Mouse (Mus musculus) adrenal gland, postnatal 10 days (tissue): ENCODE data around the gene Rogdi. TPM values are rescaled to one million over a fixed set of nuclear protein-coding genes. Genes with fewer than 3 reads are reported as not detected.

ENCODE experiments used
- DNase-seq: peaks from one replicate; pipeline ENCODE4 v3.0.0; 2021; ENCODE audit warnings: mixed read lengths
- total RNA-seq, 2 experiments: library from RNA; stranded (reverse); gene quantifications; 2 replicates each; pipeline ENCODE4 v1.2.3; 2021

Rogdi gene
- total RNA-seq, 2 experiments from 2014 or later = 33.0 to 43.7 TPM

GRCm38 (mm10) chr16:4993276-4993675 is 20.1 kb downstream of the Rogdi start:
- no peak for DNase-seq

GRCm38 (mm10) chr16:4984717-4985116 is 28.6 kb downstream of the Rogdi start:
- DNase-seq = no peak

- DNase-seq = peak; percentile 49
These were observed 33.5 kb downstream of the Rogdi start for GRCm38 (mm10) chr16:4979755-4980380.

GRCm38 (mm10) chr16:4978275-4979051 is 34.9 kb downstream of the Rogdi start:
- no peak for DNase-seq

GRCm38 (mm10) chr16:4976180-4976579 is 37.2 kb downstream of the Rogdi start:
- no peak for DNase-seq

- DNase-seq = no peak
These were observed 38.8 kb downstream of the Rogdi start for GRCm38 (mm10) chr16:4974521-4974920.

GRCm38 (mm10) chr16:4971626-4972025 is 41.7 kb downstream of the Rogdi start:
- DNase-seq = no peak

- no peak for DNase-seq
These were observed 44.1 kb downstream of the Rogdi start for GRCm38 (mm10) chr16:4969055-4969843.

GRCm38 (mm10) chr16:4968426-4968825 is 44.9 kb downstream of the Rogdi start:
- DNase-seq = no peak

DNA sequence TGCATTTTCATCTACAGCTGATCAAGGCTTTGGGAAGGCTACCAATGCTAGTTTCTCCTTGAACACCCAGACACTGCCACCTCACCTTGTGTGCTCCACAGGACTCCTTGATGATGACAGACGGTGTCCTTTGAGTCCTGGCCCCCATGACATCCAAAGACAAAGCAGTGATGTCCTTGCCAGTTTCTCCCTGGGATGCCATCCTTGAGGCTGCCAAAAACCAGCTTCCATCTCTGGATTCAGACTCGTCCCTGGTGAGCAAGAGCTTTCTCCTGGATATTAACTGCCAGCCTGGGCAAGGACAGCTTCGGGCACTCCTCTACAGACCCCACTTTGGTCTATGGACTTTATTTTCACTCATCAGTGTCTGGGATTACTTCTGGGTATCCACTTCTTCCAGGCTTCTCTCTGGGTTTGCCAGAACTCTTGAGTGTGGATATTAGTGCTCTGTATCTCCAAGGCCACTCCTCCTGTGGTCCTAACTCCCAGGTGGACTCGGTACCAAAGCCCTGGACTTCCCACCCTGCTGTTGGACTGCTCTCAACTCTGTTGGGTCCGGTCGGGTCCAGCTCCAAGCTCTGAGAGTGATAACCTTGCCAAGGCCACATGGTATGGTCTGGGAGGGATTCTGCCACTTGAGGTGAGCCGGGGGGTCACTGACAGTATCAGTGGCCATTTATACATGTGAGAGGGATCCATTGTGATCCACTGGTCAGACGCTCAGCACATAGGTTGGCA is 47.8 kb downstream of the Rogdi start:
- DNase-seq = no peak

GRCm38 (mm10) chr16:4964731-4965391 is 48.5 kb downstream of the Rogdi start:
- DNase-seq = no peak

- DNase-seq = peak; percentile 98
These were observed 49.3 kb downstream of the Rogdi start, which contains the start of gene Anks3 for GRCm38 (mm10) chr16:4963797-4964709. Gene Anks3 (minus strand): TSS chr16:4964205.

DNA sequence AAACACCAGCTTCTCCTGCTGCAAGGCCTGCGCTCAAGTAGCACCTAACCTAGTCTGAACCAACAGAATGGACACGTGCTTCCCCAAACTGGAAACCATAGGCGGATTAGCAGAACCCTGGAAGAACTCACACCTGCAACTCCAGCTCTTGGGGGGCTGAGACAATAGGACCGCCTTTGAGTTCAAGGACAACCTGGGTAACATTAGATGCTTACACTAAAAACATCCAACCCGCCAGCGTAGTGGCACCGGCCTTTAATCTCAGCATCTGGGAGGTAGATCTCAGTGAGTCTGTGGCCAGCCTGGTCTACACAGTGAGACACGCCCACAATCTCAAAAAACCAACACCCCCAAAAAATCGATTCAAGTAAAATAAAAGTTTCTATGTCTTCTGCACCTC is 50.0 kb downstream of the Rogdi start:
- DNase-seq = no peak

GRCm38 (mm10) chr16:4960260-4960659 is 53.1 kb downstream of the Rogdi start:
- no peak for DNase-seq

Other genes with a start within 250 kb of the Rogdi start
- gene Cdip1, start 223.3 kb downstream of the Rogdi start, total RNA-seq = 100 to 1,000 TPM; 126 to 148 TPM
- not detected for gene 4930562C15Rik, start 178.1 kb downstream of the Rogdi start, total RNA-seq
- 10 to 100 TPM; 29.2 to 31.3 TPM for gene Ubald1, start 133.2 kb downstream of the Rogdi start, total RNA-seq
- gene Mgrn1, start 127.3 kb downstream of the Rogdi start, total RNA-seq = 100 to 1,000 TPM in 1 of 2 experiments, 10 to 100 TPM in 1; 88.0 to 106 TPM
- gene Nudt16l1, start 74.8 kb downstream of the Rogdi start, total RNA-seq = 10 to 100 TPM; 63.3 to 79.9 TPM
- 10 to 100 TPM; 30.3 to 41.9 TPM for gene Anks3, start 49.3 kb downstream of the Rogdi start, total RNA-seq
- gene Sept12, start 15.7 kb downstream of the Rogdi start, total RNA-seq = not detected
- 1 to 10 TPM in 1 of 2 experiments, not detected in 1; 1.4 TPM for gene Smim22, start 6.3 kb downstream of the Rogdi start, total RNA-seq
- gene Glyr1, start 36.3 kb upstream of the Rogdi start, total RNA-seq = 10 to 100 TPM; 80.1 to 82.7 TPM
- 10 to 100 TPM; 33.8 to 37.1 TPM for gene Ubn1, start 36.5 kb upstream of the Rogdi start, total RNA-seq
- 1 to 10 TPM; 2.0 to 2.3 TPM for gene Ppl, start 118.9 kb upstream of the Rogdi start, total RNA-seq
- under 1 TPM; 0.39 to 0.76 TPM for gene Sec14l5, start 133.6 kb upstream of the Rogdi start, total RNA-seq
- gene Nagpa, start 190.5 kb upstream of the Rogdi start, total RNA-seq = 10 to 100 TPM; 19.3 to 20.2 TPM
- 10 to 100 TPM; 13.5 to 14.8 TPM for gene AU021092, start 208.7 kb upstream of the Rogdi start, total RNA-seq
- 10 to 100 TPM; 28.1 to 28.7 TPM for gene Alg1, start 220.1 kb upstream of the Rogdi start, total RNA-seq
- gene Eef2kmt, start 242.4 kb upstream of the Rogdi start, total RNA-seq = 10 to 100 TPM; 30.4 to 36.6 TPM